Mouse (Mus musculus) heart, adult 11 months (tissue): ENCODE data around the gene Kif5a.

Experiments
- DNase-seq: peaks from one replicate; pipeline ENCODE4 v3.0.0; 2022

Gene Kif5a

DNA sequence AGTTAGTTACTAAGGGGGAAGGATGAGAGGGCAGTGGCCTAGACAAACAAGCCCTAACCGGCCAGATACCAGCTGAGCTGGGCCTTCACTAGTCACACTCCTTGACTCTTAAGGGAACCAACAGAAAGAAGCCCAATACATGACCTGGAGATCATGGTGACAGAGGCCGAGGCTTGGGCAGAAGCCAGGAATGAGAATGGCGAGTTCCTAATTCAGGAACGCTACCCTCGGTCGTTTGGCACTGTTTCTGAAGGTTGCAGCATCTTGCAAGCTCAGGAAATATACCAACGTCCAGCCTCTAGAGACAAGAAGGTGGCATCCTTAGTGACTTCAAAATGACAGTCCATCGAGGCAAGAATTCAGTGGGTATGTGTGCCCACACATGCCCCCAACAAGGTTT is 1.2 kb upstream of the Kif5a start:
- DNase-seq, result no peak

DNA sequence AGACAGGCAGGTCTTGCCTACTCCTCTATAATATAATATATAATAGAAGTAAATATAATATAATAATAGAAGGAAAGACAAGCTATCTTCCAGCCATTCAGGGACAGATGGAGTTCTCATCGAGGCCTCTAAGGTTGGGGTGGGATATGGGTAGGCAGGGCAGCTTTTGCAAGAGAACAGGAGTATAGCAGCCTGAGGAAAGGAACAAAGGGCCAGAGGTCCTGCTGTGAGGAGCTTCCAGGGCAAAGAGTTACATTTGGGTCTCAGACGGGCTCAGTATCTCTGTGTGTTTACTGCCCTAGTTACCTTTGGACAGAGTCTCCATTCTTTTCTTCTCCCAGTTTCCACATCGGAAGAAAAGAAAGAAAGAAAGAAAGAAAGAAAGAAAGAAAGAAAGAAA is 483 bp upstream of the Kif5a start:
- DNase-seq, result no peak

DNA sequence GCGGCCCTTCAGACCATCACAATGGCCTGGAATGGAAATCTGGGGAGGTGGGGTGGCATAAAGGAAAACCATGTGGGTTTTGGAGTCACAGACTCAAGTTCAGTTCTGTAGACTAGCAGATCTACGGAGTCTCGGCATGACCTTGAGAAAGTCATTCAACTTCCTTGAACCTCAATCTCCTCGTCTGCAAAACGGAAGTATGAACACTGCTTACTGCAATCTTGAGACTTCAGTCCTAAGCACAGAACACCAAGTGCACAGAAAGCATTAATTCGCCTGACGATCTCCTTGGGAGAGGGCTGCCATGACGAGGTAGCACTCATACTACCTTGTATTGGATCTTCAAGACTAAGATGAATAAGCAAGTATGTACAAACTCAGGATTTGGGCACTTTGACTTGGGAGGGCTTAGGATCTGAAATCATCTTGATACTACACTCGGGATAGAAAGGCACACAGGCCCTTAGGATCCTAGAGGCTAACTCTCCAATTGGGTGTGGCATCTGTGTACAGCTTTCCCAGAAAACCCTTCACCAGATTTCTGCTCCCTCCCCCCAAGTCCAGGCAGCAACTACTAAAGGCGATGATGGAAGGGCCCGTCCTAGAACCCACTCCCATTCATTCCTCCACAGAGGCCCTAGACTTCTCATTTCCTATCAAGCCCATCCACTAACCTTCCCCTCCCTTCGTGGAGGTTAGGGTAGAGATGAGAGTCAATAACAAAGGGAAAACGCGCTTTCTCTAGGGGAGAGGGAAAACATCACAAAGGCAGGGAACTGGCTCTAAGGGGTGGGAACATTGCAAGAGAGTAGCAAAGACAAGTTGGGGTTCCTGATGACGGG is 1.2 kb downstream of the Kif5a start:
- DNase-seq, result no peak

DNA sequence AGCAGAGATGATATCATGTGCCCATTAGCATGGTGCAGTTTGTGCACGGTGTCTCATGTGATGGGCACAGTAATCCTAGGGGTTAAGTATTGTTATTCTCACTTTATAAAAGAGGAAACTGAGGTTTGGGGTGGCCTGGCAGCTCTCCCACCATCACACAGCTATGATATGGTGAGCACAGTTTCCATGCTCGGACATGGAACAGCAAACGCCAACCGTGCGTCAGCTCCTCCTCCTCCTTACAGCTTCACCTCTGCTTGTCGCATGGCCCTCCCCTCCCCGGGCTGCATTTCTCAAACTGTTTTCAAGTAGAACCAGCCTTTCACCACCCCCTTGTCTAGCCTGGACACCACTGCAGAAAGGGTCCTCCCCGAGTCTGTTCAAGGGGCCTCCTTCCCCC is 4.7 kb downstream of the Kif5a start:
- DNase-seq, result no peak

DNA sequence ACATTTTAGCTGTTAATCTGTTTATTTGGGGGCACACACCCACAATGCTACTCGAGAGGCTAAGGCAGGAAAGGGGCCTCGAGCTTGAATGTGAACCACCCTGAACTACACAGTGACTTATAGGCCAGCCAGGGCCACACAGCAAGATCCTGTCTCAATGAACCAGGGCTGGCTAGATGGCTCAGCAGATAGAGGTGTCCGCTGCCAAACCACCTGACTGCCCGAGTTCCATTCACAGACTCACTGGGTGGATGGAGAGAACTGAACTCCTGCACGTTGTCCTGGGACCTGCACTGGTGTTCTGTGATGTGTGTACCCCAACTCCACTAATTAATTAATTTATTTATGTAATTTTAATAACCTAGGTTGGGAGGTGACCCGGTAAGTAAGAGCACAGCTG is 5.4 kb downstream of the Kif5a start:
- no peak for DNase-seq

DNA sequence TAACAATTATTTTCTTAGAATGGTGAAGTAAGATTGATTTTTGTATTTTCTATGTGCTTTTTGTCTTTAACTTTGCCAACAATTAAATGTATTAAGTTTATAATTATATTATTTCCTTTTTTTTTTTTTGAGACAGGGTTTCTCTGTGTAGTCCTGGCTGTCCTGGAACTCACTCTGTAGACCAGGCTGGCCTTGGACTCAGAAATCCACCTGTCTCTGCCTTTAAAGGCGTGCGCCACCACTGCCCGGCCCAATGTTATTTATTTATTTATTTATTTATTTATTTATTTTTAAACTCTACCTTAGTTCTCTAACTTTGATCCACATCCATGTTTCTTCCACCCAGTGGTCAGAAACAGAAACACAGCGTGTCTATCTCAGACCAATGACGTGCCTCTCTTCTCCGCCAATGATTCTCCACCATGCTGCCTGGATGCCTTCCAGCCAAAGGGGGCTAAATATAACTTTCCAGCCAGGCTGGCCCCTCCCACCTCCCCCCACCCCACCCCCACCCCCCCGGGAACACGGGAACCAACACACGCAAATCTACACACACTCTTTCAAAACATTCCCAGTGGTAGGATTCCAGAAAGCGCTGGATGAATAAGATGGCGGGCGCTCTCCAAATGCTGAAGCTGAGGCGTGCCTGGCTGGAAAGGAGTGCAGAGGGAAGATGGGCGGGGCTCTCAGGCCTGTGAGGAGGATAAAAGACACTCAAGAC is 7.4 kb downstream of the Kif5a start:
- DNase-seq, result peak; percentile 94

DNA sequence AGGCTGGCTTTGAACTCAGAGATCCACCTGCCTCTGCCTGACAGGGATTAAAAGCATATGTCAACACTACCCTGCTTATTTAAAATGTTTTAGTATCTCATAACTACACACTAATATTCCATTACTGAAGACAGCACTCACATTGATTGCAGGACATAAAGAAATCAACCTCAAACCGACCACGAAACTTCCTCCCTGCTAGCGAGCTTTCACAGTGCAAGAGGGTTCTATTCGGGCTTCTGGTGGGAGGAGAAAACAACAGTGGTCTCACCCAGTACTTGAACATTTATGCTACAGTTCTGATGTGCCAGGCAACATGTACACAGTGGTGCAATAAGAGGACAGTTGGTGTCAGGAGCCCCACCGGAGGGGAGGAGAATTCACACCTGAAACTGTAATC is 12.3 kb downstream of the Kif5a start:
- DNase-seq, result no peak

DNA sequence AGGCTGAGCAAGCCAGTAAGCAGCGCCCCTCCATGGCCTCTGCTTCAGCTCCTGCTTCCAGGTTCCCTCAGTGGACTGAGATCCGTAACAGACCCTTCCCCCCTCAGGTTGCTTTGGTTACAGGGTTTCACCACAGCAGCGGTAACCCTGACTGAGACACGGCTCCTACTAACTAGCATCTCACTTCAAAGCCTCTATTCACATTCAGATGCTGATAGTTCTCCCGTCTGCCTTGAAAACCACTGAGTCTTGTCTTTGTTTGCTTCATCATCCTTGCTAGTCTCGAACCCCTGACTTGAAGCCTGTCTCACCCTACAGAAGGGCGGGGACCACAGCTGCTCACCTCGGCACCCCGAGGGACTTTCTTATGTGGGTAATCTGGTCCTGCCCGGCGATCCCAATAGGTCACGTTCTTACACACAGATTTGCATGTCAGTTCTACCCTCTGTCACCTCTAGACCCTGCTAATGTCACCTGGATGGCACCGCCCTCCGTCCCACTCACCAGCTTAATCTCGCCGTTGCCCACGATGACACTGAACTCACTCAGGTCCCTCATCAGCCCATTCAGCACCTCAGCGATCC is 24.8 kb downstream of the Kif5a start:
- no peak for DNase-seq

DNA sequence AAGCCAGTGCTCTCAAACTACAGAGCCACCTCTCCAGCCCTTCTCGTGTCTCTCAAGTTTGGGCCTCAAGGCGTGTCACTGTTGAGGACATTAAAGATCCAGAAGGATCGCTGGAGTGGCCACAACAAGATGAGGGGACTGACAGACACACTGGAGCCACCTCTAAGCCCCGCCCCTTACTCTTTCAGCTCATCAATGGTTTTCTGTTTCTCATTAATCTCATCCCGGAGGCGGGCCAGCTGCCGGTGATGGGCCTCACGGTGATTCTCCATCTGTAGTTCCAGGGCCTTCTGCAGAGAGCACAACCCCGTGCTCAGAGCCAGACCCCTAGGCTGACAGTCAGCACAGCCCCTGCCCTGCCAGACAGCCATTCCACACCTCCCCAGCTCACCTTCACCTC is 26.6 kb downstream of the Kif5a start:
- DNase-seq, result no peak

DNA sequence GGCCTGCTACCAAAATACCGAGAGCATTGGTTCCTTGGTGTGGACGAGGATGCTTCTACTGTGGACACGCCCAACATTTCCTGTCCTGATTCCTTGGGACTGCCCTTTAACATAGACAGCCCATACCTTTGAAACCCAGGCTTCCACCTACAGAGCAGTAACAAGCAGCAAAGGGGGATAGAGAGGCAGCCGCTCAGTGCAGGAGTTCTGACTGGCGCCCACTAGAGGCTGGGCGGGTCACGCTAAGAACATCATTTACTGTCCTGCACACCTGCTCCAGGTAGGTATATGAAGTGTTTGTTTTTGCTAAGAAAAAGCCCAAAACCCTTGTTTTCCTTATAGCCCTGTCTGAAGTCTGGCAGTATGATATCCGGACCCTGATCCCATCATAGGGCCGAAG is 30.0 kb downstream of the Kif5a start:
- DNase-seq, result no peak

DNA sequence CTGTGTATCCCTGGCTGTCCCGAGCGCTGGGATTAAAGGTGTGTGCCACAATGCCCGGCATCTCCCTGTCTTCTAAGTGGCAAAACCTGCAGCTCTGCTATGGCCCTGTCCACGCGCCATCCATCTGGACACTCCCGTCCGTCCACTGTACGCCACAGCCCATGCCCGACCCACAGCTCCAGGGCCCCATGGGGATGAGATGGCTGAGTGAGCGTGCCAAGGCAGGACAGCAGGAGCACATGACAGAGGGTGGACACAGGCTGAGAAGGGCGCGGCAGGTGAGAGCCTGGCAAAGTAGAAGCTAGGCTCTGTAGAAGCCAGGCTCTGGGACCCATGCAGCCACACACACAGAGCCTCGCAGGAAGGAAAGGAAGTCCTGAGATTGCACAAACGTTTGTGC is 31.4 kb downstream of the Kif5a start:
- DNase-seq, result no peak

DNA sequence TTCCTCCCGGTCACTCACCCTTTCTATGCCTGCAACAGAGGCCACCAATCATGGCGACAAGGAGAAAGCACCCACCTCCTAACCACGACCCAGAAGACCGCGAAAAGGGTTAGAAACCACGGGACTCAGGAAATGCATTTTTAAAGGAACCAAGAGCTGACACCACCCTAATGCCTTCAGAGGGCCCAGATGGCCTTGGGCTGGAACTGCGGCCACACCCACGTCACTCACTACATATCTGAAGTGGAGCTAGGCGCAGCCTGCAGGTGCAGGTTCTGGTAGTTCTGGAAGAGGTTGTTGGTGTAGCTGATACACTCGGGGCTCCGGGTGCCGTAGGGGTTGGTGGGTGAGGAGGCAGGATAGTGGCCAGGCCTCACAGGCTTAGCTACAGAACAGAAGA is 32.5 kb downstream of the Kif5a start:
- DNase-seq, result no peak

DNA sequence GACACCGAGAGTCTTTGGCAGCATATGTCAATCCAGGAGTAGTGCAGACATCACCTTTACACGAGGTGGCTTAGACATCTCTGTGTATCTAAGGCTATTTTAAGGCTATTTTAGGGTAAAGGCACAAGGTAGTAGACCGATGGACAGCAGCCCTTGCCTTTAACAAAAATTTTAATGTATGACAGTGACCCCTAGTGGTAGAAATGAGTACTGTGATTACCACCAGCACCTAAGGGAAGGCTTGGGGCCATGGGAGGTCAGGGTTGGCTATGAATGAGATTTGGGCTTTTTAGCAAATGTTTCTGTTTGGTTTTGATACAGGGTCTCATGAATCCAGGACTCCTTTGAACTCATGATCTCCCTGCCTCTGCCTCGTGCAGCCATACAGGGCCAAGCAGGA is 34.3 kb downstream of the Kif5a start:
- peak; percentile 90 for DNase-seq

DNA sequence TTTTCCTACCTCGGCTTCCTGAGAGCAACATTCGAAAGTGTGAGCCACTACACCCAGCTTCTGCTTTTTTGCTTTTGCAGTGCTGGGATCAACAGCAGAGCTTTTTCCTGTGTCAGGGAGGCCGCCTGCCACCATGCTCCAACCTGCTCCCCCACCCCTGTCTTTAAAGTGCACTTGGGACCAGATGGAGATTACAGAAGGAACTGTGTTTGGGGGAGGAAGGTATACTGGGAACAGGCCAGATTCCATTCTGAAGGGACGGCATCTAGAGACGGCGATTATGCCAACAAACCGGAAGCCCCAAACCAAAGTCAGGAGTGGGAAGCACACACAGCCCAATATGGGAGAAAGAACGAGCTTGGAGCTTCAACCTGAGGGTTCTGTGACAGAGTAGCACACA is 36.0 kb downstream of the Kif5a start:
- DNase-seq, result no peak

DNA sequence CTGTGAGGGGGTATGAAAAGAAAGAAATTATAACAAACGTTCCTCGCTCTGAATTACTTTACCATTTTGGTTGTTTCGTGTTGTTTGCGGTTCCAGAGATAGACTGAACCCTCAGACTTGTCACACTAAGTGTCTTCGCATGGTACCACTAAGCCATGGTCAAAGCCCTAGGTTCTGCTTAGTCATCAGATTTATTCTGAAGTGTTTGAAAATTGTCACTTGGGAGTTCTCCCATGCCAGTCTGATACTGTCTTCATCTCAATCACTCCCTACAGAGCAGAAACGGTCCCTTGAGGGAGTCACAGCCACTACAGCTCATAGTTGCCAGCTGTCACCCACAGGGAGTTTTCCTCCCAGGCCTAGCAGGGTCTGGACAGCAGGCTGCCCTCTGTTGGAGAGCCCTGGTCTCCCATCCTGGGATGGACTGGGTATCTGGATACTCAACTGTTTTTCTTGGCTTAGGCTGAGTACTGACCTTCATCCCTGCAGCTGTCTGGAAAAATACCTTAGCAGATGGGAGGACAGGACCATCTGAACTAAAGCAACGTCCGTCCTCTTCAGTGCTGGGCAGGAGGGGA is 36.7 kb downstream of the Kif5a start:
- DNase-seq, result no peak

DNA sequence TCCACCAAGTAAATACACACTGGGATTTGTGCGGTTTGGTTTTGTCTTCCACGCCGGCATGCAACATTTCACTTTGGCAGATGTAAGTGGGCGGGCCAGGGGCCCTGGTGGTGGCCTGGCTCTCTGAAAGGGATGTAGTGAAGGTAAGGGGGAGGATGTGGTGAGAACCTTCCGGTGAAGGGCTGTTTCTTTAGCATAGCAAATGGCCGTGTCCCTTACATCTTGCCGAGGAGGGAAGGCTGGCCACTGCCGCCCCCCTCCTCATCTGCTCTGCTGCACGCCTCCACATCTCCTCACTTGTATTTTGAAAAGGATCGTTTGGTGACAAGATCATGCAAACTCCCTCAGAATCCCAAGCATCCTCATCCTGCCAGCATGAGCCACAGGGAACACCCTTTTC is 37.4 kb downstream of the Kif5a start:
- no peak for DNase-seq

DNA sequence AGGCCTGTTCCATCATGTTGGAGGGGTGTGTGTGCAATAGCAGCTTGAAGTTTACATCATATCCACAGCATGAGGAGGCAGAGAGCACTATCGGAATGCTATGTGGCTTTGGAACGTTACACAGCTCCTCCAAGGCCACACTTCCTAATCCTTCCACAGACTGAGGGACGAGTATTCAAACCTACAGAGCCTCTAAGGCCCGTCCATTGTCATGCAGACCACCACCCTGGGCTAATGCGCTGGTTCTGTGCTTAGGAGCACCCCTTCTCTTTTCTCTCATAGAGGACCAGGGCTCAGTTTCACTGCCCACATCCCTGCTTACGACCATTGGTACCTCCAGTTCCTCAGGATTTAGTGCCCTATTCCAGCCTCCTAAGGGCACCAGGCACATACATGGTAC is 37.9 kb downstream of the Kif5a start:
- no peak for DNase-seq

DNA sequence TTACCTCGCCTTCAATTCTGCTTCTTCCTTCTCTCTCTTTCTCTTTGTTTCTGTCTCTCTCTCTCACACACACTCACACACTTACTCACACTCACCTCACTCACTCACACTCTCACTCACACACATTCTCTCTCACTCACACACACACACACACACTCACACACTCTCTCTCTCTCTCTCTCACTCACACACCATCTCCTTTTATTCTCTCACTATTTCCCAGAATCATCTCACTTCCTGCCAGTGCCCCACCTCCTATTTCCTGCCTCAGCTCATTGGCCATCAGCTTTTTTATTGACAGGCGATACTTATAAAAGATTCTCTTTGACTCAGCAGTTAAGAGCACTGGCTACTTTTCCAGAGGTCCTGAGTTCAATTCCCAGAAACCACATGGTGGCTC is 44.8 kb downstream of the Kif5a start:
- no peak for DNase-seq

DNA sequence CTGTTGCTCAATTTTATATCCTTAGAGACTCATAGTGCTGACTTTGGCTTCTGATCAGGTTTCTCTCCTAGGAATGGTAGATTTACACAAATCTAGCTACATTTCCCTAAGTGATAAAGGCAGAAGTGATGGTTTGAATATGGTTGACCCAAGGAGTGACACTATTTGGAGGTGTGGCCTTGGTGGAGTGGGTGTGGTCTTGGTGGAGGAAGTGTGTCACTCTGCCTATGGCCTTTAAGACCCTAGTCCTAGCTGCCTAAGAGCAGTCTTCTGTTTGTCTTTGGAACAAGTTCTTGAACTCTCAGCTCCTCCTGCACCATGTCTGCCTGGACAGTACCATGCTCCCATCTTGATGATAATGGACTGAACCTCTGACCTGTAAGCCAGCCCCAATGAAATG is 46.0 kb downstream of the Kif5a start:
- DNase-seq, result no peak

DNA sequence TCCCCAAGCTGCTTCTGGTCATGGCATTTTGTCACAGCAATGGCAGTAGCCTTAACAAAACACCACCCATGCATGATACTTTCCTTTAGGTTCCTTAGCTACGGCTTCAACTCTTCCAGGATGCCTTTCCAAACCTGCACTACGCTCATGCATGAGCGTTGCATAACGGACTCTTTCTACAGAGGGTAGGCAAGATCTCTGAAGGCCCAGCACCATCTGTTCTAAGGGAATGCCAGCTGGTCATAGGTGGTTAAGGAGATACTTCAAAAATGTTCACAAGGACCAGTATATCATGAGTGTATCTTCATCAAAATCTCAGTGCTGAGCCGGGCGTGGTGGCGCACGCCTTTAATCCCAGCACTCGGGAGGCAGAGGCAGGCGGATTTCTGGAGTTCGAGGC is 46.7 kb downstream of the Kif5a start:
- DNase-seq, result no peak

DNA sequence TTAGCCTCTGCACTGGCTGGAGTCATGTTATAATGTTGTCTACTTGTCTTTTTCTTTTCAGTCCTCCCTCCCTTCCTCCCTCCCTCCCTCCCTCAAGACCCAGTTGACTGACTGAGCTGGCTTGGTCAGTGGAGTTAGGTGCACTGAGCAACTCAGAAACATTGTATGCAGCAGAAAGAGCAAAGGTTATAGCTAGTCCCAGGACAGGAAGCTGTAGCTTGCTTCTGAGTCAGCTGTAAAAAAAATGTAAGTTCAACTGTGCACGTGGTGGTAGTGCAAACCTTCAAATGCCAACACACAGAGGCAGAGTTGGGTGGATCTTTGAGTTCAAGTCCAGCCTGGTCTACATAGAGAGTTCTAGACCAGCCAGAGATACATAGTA is 48.7 kb downstream of the Kif5a start:
- DNase-seq, result no peak

DNA sequence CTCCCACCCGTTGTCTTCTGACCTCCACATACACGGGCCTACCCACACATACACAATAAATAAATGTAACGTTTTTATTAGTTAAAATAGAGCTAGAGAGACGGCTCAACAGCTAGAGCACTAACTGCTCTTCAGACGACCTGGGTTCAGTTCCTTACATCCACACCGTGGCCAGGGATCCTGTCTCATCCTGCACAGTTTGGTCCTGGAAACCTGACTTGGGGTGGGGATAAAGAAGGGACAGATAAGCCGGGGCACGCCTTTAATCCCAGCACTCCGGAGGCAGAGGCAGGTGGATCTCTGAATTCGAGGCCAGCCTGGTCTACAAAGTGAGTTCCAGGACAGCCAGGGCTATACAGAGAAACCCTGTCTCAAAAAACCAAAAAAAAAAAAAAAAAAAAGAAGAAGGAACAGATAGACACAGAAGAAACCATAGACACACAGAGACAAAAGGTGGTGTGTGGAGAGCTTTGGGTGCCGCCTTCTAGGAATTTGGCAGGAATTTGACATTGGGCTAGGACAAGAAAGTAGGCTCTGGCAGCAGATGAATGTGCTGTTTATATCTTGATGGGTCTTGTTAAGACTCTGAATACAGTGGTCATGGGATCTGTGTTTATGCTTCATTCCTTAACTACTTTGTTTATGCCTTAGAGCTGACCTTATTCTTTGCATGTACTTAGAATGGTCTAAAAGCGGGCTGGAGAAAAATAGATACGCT is 49.3 kb downstream of the Kif5a start:
- no peak for DNase-seq

DNA sequence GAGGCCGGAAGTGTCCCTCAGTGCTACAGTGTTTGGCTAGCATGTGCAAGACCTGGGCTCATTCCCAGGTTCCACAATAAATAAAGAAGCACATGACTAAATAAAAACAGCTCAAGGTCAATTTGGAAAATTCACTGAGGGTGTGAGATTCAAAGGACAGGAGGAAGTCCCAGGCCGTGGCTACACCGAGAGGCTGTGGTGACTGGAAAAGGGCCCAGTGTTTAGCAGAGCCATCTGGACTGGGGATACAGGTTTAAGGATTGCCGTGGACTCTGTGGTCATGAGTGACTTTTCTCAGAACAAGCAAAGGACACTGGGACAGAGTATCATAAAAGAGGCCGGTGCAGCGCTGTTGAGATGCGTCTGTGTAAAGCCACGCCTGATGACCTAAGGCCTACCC is 49.9 kb downstream of the Kif5a start:
- no peak for DNase-seq
